Mouse (Mus musculus) liver, postnatal 0 days (tissue): ENCODE data around the gene Nt5c1a.

Source experiments
- CTCF ChIP-seq: sonication (generic); IDR thresholded peaks from 2 replicates; pipeline ENCODE4 v1.5.1; 2016; ENCODE audit warnings: antibody characterized with exemption, low read depth
- EP300 ChIP-seq: IDR thresholded peaks from 2 replicates; pipeline ENCODE4 v1.6.1; 2016; ENCODE audit warnings: antibody characterized with exemption, low read depth, mild to moderate bottlenecking

GRCm38 (mm10) chr4:123200771-123201185 is 526 bp upstream of the Nt5c1a start:
- TF ChIP-seq EP300 (no peak), CTCF (peak; percentile 85)
